Mouse (Mus musculus) forebrain, embryonic 15.5 days (tissue): ENCODE measurements around the gene Egfl6. TPM values are rescaled to one million over a fixed set of nuclear protein-coding genes. Genes with fewer than 3 reads are reported as not detected.
A peak's percentile ranks its signal among the peaks of the same experiment; 100 is the strongest.
"Not testable (repeated sequence)": the region's sequence is repeated elsewhere in the genome, so short reads cannot be mapped to it uniquely, and the experiment has no call there.

Source experiments
- ATAC-seq: fragments of 200-750 bp; cut with Nextera tagmentation; replicated peaks from 2 replicates; pipeline ENCODE4 v1.8.0; 2017; ENCODE audit warnings: mild to moderate bottlenecking, moderate TSS enrichment, moderate library complexity
- H3K27ac ChIP-seq: fragments of 300-500 bp; sonication (generic); replicated peaks from 2 replicates; pipeline ENCODE4 v1.5.1; 2015; ENCODE audit warnings: mild to moderate bottlenecking, inconsistent platforms
- H3K27me3 ChIP-seq: fragments of 300-500 bp; sonication (generic); 2 replicates; pipeline ENCODE4 v1.6.1; 2015; ENCODE audit warnings: inconsistent platforms
- H3K36me3 ChIP-seq: fragments of 300-500 bp; sonication (generic); 2 replicates; pipeline ENCODE4 v1.6.1; 2015; ENCODE audit warnings: mild to moderate bottlenecking, inconsistent platforms
- H3K4me1 ChIP-seq: fragments of 300-500 bp; sonication (generic); 2 replicates; pipeline ENCODE4 v1.6.1; 2015; ENCODE audit warnings: inconsistent platforms
- H3K4me2 ChIP-seq: fragments of 300-500 bp; sonication (generic); replicated peaks from 2 replicates; pipeline ENCODE4 v1.6.1; 2015; ENCODE audit warnings: mild to moderate bottlenecking, inconsistent platforms
- H3K4me3 ChIP-seq: fragments of 300-500 bp; sonication (generic); 2 replicates; pipeline ENCODE4 v1.5.1; 2015; ENCODE audit warnings: mild to moderate bottlenecking, inconsistent platforms
- H3K9ac ChIP-seq: fragments of 300-500 bp; sonication (generic); replicated peaks from 2 replicates; pipeline ENCODE4 v1.6.1; 2015; ENCODE audit warnings: mild to moderate bottlenecking, inconsistent platforms
- H3K9me3 ChIP-seq: fragments of 300-500 bp; sonication (generic); 2 replicates; pipeline ENCODE4 v1.6.1; 2016; ENCODE audit warnings: inconsistent platforms
- WGBS: fragments of 180-500 bp; shearing (Covaris S2); methylation state at CpG from one replicate; pipeline ENCODE4 v1.1.7; 2015; ENCODE audit warnings: mixed read lengths; 5-methylcytosine and 5-hydroxymethylcytosine counted together
- polyA plus RNA-seq: library from polyadenylated mRNA; unstranded; fragments of >200 nt; fragmentation: Nextera tagmentation; extraction: Ambion mirVana; gene quantifications from 2 replicates; pipeline ENCODE4 v1.2.1, GENCODE M21; 2015

The Egfl6 gene
- polyA plus RNA-seq, 1 experiment from 2014 or later = 1.9 TPM

DNA sequence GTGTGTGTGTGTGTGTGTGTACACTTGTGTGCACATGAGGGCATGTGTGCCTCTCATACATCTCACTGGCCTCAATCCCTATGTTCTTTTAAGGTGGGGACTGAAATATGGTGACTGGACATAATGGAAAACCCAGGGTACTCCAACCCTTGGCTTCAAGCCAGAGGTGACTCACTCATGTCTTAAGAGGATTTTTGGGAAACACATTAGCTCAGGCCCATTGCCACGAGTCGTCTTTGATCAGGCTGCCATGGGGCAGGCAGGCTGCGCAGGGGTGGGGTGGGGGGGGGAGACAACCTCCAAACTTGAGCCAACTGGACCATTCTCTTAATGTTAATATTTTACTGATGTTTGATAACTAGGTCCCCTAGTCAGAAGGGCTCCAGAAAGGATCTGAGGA lies 26.2 kb downstream of the Egfl6 start:
- WGBS = 49% methylated on average over 3 of the region's 3 CpGs
- no peaks in the 10 kb centered on the region for H3K27me3 ChIP-seq
- ATAC-seq = no peak
- H3K9ac ChIP-seq = no peak overlapping the region
- no peak overlapping the region for H3K4me2 ChIP-seq
- no peaks in the 10 kb centered on the region for H3K36me3 ChIP-seq
- H3K9me3 ChIP-seq = no peaks in the 10 kb centered on the region
- H3K4me1 ChIP-seq = no peaks in the 10 kb centered on the region
- H3K4me3 ChIP-seq = no peak overlapping the region
- H3K27ac ChIP-seq = no peak overlapping the region

GRCm38 (mm10) chrX:166552355-166552754 lies 33.2 kb downstream of the Egfl6 start:
- Histone ChIP-seq H3K4me3 (no peak overlapping the region), H3K4me1 (no peaks in the 10 kb centered on the region), H3K27ac (no peak overlapping the region), H3K36me3 (no peaks in the 10 kb centered on the region), H3K27me3 (no peaks in the 10 kb centered on the region), H3K4me2 (no peak overlapping the region), H3K9me3 (no peaks in the 10 kb centered on the region), H3K9ac (no peak overlapping the region)
- no peak for ATAC-seq
- WGBS = 89% methylated on average over 7 of the region's 7 CpGs

DNA sequence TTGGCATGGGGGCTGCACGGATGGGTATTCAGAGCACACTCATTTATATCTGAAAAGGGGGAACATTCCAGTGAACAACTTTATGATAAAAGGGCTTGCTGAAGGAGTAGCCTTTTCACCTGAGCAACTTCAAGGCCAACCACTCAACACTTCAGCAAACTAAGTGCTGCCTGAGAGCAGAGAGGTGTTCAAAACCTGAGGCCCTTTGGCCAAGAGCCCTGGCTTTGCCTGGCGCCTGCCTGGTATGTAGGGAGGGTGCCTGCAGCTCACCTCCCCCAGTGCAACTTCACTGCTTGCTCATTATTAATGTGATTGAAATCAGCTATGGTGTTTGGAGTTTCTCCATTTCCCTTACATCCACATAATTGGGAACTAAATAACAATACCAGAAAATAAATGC lies 39.0 kb downstream of the Egfl6 start:
- Histone ChIP-seq H3K4me1 (no peaks in the 10 kb centered on the region), H3K4me3 (no peak overlapping the region), H3K27ac (no peak overlapping the region), H3K4me2 (no peak overlapping the region), H3K9ac (no peak overlapping the region), H3K36me3 (no peaks in the 10 kb centered on the region), H3K9me3 (no peaks in the 10 kb centered on the region), H3K27me3 (no peaks in the 10 kb centered on the region)
- no peak for ATAC-seq
- 76% methylated on average over 2 of the region's 2 CpGs for WGBS

DNA sequence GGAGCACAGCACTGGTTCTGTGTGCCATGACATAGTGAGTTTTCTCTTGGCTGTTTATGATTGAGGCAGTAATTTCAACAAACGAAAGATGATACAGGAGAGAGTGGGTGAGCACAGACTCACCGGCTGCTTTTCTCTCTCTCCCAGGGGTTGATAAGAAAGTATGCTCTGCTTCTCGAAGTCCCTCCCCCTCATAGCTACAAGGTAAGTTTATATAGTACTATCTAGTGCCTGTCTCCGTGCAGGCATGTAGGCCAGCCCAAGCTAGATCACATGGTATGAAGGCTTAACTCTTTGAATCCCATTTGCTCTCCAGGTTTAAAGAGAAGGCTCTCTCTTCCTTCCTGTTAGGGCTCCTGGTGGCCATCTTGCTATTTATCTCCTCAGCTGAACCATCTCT lies 50.4 kb downstream of the Egfl6 start:
- no peaks in the 10 kb centered on the region for H3K4me1 ChIP-seq
- H3K9ac ChIP-seq = no peak overlapping the region
- H3K27me3 ChIP-seq = no peaks in the 10 kb centered on the region
- no peaks in the 10 kb centered on the region for H3K36me3 ChIP-seq
- no peak overlapping the region for H3K4me3 ChIP-seq
- no peak for ATAC-seq
- no peak overlapping the region for H3K4me2 ChIP-seq
- H3K9me3 ChIP-seq = no peaks in the 10 kb centered on the region
- 70% methylated on average over 4 of the region's 4 CpGs for WGBS
- H3K27ac ChIP-seq = no peak overlapping the region

DNA sequence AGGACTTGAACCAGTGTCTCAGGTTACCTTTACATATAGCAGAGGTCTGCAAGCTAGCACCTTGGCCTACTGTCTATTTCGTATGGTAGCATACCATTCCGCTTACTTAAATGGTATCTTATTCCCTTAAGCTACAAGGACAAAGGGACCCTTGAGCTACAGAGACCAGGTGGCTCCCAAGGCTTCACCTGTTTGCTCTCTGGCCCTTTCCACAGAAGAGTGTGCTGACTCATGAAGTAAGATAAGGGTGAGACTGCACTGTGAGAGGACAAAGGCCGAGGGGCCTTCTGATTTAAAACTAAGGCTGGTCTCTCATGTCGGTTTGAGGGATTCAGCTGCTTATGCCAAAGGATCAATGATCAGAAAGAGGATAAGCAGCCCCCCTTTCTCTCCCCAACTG lies 52.1 kb downstream of the Egfl6 start:
- H3K9ac ChIP-seq = no peak overlapping the region
- WGBS = 82% methylated on average over 4 of the region's 4 CpGs
- H3K36me3 ChIP-seq = no peaks in the 10 kb centered on the region
- H3K27me3 ChIP-seq = no peaks in the 10 kb centered on the region
- no peak overlapping the region for H3K27ac ChIP-seq
- H3K9me3 ChIP-seq = no peaks in the 10 kb centered on the region
- H3K4me3 ChIP-seq = no peak overlapping the region
- no peak for ATAC-seq
- no peaks in the 10 kb centered on the region for H3K4me1 ChIP-seq
- no peak overlapping the region for H3K4me2 ChIP-seq

DNA sequence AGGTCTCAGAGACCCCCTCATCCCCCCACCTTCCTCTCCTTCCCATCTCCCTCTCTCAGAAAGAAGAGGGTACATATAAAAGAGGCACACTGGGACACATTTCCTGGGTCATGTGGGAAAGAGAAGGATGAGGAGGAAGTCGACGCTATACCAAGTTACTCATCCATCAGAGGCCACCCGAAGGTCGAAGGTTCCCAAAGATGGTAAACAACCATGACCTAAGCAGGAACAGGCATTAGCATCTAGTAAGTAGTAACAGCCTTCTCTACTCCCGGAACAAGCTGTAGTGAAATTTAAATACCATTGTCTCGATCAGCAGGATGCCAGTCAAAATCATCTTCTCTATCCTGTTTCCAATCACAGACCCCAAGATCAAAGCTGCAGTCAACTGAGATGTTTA lies 53.8 kb downstream of the Egfl6 start:
- ATAC-seq = no peak
- Histone ChIP-seq H3K4me3 (no peak overlapping the region), H3K4me2 (no peak overlapping the region), H3K4me1 (no peaks in the 10 kb centered on the region), H3K9ac (no peak overlapping the region), H3K27ac (no peak overlapping the region), H3K36me3 (no peaks in the 10 kb centered on the region), H3K9me3 (no peaks in the 10 kb centered on the region), H3K27me3 (no peaks in the 10 kb centered on the region)
- 49% methylated on average over 6 of the region's 6 CpGs for WGBS

DNA sequence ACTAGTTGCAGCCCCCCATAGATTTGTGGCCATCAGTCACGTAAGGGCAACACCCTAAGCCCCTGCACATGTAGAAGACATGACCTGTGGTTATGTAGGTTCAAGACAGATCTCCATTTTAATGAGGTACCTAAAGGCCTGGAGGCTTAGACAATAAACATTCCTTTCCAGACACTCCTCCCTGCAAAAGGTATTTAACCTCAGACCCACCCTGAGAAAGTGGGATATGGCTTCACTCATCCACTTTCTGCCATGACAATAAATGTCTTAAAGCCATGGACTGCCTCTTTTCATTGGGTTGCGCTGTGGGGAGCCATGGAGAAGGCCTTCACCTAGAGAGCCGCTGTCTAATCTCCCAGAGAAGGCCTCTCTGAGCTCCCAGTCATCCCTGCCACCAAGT lies 57.4 kb downstream of the Egfl6 start:
- ATAC-seq = no peak
- H3K27ac ChIP-seq = no peak overlapping the region
- no peaks in the 10 kb centered on the region for H3K36me3 ChIP-seq
- H3K27me3 ChIP-seq = no peaks in the 10 kb centered on the region
- H3K9me3 ChIP-seq = no peaks in the 10 kb centered on the region
- no peaks in the 10 kb centered on the region for H3K4me1 ChIP-seq
- H3K4me3 ChIP-seq = no peak overlapping the region
- H3K4me2 ChIP-seq = no peak overlapping the region
- no peak overlapping the region for H3K9ac ChIP-seq
- WGBS = 89% methylated on average over 3 of the region's 3 CpGs

DNA sequence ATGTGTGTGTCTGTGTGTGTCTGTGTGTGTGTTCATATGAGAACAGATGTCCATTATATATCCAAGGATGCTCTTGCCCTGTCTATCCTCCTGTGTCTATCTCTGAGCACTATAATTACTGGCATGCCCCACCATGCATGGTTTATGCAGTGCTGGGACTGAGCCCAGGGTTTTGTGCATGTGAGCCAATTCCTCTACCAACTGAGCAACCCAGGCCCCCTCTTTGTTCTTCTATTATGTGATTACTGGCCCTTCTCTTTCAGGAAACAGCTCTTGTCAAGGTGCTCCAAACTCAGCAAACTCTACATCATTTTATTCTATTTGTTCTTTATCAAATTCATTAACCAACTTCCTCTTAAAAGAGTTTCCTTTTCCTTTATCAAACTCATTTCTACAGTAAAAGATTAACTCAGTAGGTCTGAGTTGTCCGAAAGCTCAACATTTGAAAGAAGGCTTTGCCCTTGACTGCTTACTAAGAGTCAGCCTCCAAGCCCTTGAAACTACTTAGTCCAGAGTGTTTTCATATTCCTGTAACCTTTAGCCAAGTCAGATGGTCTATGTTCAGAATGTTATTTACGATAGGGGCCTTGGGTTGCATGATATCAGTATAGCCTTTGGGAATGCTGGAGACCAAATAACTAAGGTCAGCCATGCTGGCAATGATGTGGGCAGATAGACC lies 59.7 kb downstream of the Egfl6 start:
- Histone ChIP-seq H3K4me2 (no peak overlapping the region), H3K9ac (no peak overlapping the region), H3K4me3 (no peak overlapping the region), H3K4me1 (no peaks in the 10 kb centered on the region), H3K27ac (no peak overlapping the region), H3K27me3 (no peaks in the 10 kb centered on the region), H3K9me3 (no peaks in the 10 kb centered on the region), H3K36me3 (no peaks in the 10 kb centered on the region)
- WGBS = 91% methylated on average over 2 of the region's 2 CpGs
- no peak for ATAC-seq

DNA sequence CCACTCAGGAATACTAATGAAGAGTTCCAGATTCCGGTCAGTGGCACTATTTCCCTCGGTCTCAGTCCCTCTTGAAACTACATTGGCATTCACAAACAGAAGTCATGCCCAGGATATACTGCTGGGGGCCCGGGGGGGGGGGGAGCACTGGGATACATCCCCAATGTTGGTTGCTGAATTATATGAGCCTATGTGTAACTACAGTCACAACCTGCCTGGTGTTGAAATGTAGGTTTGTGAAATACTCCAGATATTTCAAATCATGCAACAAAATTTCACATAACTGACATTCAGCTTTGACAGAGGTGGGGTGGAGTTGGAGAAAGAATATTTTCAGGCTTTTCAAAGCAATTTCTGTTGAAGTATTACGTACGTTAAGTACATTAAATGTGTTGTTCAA lies 64.7 kb downstream of the Egfl6 start:
- ATAC-seq = no peak
- H3K27me3 ChIP-seq = no peaks in the 10 kb centered on the region

GRCm38 (mm10) chrX:166518345-166518744 lies 67.2 kb downstream of the Egfl6 start, which contains the start of gene Tceanc:
Tceanc (minus strand) TSS chrX:166518567.
- no peaks in the 10 kb centered on the region for H3K9me3 ChIP-seq
- H3K9ac ChIP-seq = no peak within 1 kb of the TSS
- H3K27ac ChIP-seq = no peak within 1 kb of the TSS
- H3K27me3 ChIP-seq = no peaks in the 10 kb centered on the region
- H3K4me1 ChIP-seq = no peaks in the 10 kb centered on the region
- no peak for ATAC-seq
- H3K4me3 ChIP-seq = no peak within 1 kb of the TSS
- H3K4me2 ChIP-seq = no peak within 1 kb of the TSS
- 75% methylated on average over 16 of the region's 16 CpGs for WGBS
- H3K36me3 ChIP-seq = no peaks in the 10 kb centered on the region

More for the DNA sequence above, 64.7 kb downstream of the Egfl6 start:
- no peaks in the 10 kb centered on the region for H3K36me3 ChIP-seq
- no peak overlapping the region for H3K27ac ChIP-seq
- no peak overlapping the region for H3K4me3 ChIP-seq
- H3K9me3 ChIP-seq = no peaks in the 10 kb centered on the region
- no peak overlapping the region for H3K9ac ChIP-seq
- WGBS = 84% methylated on average over 5 of the region's 5 CpGs
- no peaks in the 10 kb centered on the region for H3K4me1 ChIP-seq
- no peak overlapping the region for H3K4me2 ChIP-seq

DNA sequence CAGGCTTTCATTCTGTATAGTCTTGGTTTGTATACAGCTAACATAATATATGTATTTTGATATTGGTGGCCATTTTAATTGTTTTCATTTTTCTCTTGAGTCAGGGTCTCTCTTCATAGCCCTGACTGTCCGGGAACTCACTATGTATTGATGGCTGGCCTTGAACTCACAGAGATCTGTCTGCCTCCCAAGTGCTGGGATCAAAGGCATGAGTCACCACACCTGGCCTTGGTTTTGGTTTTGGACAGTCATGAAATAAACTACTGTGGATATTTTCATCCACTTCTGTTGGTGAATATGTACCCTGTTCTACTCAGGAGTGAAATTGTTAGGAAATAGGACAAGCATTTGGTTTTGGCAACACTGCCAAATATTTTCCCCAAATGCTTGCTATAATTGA lies 68.9 kb downstream of the Egfl6 start:
- Histone ChIP-seq H3K9ac (no peak overlapping the region), H3K4me3 (no peak overlapping the region), H3K4me2 (no peak overlapping the region), H3K36me3 (no peaks in the 10 kb centered on the region), H3K9me3 (no peaks in the 10 kb centered on the region), H3K27me3 (no peaks in the 10 kb centered on the region), H3K4me1 (no peaks in the 10 kb centered on the region), H3K27ac (no peak overlapping the region)
- 80% methylated on average over 1 of the region's 1 CpGs for WGBS
- ATAC-seq = no peak

DNA sequence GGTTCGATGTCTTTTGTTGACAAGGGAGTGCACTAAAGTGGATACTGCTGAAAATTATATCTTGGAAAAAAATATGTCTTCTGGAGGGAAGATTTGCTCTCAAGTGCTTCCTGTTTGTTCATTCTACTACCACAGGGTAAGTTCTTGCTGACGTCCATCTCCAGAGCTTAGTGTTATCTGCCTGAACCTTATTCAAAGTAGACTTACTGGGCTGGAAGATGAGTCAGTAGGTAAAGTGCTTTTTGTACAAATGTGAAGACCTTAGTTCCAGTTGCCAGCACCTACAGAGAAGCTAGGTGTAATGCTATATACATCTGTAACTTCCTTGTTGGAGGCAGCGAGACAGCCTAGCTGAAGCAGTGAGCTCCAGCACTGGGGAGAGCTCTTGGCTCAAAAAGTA lies 69.6 kb downstream of the Egfl6 start:
- Histone ChIP-seq H3K9me3 (no peaks in the 10 kb centered on the region), H3K4me1 (no peaks in the 10 kb centered on the region), H3K36me3 (no peaks in the 10 kb centered on the region), H3K4me2 (no peak overlapping the region), H3K27ac (no peak overlapping the region), H3K4me3 (no peak overlapping the region), H3K9ac (no peak overlapping the region), H3K27me3 (no peaks in the 10 kb centered on the region)
- no peak for ATAC-seq
- 97% methylated on average over 3 of the region's 3 CpGs for WGBS

DNA sequence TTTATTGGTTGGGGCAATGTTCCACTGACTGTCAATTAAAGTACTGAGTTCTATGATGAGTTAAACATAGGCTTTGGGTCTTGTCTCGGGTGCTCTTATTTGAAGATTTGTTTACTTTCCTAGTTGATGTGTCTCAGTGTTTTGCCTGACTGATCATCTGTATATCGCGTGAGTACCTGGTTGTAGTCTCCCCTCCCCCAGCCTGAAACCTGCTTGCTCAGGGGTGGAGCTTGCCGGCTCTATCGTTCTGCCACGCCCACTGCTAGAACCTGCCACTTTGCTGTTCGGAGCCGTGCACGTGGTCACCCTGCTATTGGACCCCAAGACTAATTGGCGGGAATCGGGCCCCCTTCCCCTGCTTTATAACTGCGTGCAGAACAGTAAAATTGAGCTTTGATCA lies 71.5 kb downstream of the Egfl6 start:
- not testable (repeated sequence) for H3K4me1 ChIP-seq, H3K9me3 ChIP-seq, H3K27ac ChIP-seq, H3K9ac ChIP-seq, H3K4me3 ChIP-seq, H3K36me3 ChIP-seq, H3K27me3 ChIP-seq, ATAC-seq
- 31% methylated on average over 12 of the region's 12 CpGs for WGBS
- peak overlapping the region; percentile 22; the same call in 1 of the 2 replicates for H3K4me2 ChIP-seq
